Mouse (Mus musculus) adrenal gland, postnatal 14 days (tissue): ENCODE results near the gene Ccpg1os. TPM values are rescaled to one million over a fixed set of nuclear protein-coding genes. Genes with fewer than 3 reads are reported as not detected.

ENCODE experiments used
- DNase-seq: peaks from one replicate; pipeline ENCODE4 v3.0.0; 2021; ENCODE audit warnings: mixed read lengths
- long read RNA-seq, 2 experiments: library from polyadenylated mRNA; stranded (forward); transcript quantifications; one replicate each; pipeline ENCODE4 v2.0.0; 2021
- total RNA-seq: library from RNA; stranded (reverse); gene quantifications from 2 replicates; pipeline ENCODE4 v1.2.3, GENCODE M21; 2021

Gene Ccpg1os
- 11.6 and 13.3 TPM in 2 replicates for total RNA-seq
- long read RNA-seq, experiment 1, transcript Ccpg1os-201 (2 exons, 711 nt) = major isoform, 13 of 15 reads
- long read RNA-seq, experiment 1, partial matches to known transcripts = 0 of 15 reads
- long read RNA-seq, experiment 1, other reads (novel, unspliced or antisense) = 2 of 15 reads
- long read RNA-seq, experiment 2, transcript Ccpg1os-201 (2 exons, 711 nt) = major isoform, 10 of 13 reads
- long read RNA-seq, experiment 2, partial matches to known transcripts = 0 of 13 reads
- long read RNA-seq, experiment 2, other reads (novel, unspliced or antisense) = 3 of 13 reads

GRCm38 (mm10) chr9:72985250-72986220, at the start of gene Ccpg1os, which contains the start of gene Ccpg1:
Gene Ccpg1os, minus strand, starts transcription at chr9:72985382.
Gene Ccpg1, plus strand, starts transcription at chr9:72985429.
- DNase-seq = peak; percentile 98

- no peak for DNase-seq
Observed at GRCm38 (mm10) chr9:73033406-73033805, 48.2 kb upstream of the Ccpg1os start.

GRCm38 (mm10) chr9:73031421-73031820, 46.2 kb upstream of the Ccpg1os start:
- DNase-seq = no peak

- DNase-seq = no peak
Observed at GRCm38 (mm10) chr9:73030443-73030842, 45.3 kb upstream of the Ccpg1os start.

- DNase-seq = peak; percentile 39
Observed at GRCm38 (mm10) chr9:73025818-73026636, 40.8 kb upstream of the Ccpg1os start.

- no peak for DNase-seq
Observed at GRCm38 (mm10) chr9:73020566-73021097, 35.5 kb upstream of the Ccpg1os start.

GRCm38 (mm10) chr9:73019841-73020240, 34.7 kb upstream of the Ccpg1os start:
- peak; percentile 37 for DNase-seq

- DNase-seq = no peak
Observed at GRCm38 (mm10) chr9:73014724-73015123, 29.5 kb upstream of the Ccpg1os start.

GRCm38 (mm10) chr9:73012629-73013028, 27.4 kb upstream of the Ccpg1os start:
- DNase-seq = no peak

- no peak for DNase-seq
Observed at GRCm38 (mm10) chr9:73008384-73008783, 23.2 kb upstream of the Ccpg1os start.

- no peak for DNase-seq
Observed at GRCm38 (mm10) chr9:73006175-73006574, 21.0 kb upstream of the Ccpg1os start.

GRCm38 (mm10) chr9:73005106-73005505, 19.9 kb upstream of the Ccpg1os start:
- DNase-seq = no peak

GRCm38 (mm10) chr9:73004076-73004475, 18.9 kb upstream of the Ccpg1os start:
- no peak for DNase-seq

- peak; percentile 61 for DNase-seq
Observed at GRCm38 (mm10) chr9:73002177-73002576, 17.0 kb upstream of the Ccpg1os start.

GRCm38 (mm10) chr9:73001314-73002011, 16.3 kb upstream of the Ccpg1os start:
- DNase-seq = no peak

- no peak for DNase-seq
Observed at GRCm38 (mm10) chr9:73000487-73000886, 15.3 kb upstream of the Ccpg1os start.

GRCm38 (mm10) chr9:72996806-72997205, 11.6 kb upstream of the Ccpg1os start:
- DNase-seq = no peak

- DNase-seq = no peak
Observed at GRCm38 (mm10) chr9:72996167-72996566, 11.0 kb upstream of the Ccpg1os start.

- DNase-seq = peak; percentile 52
Observed at GRCm38 (mm10) chr9:72992576-72992975, 7.4 kb upstream of the Ccpg1os start.

GRCm38 (mm10) chr9:72991420-72991819, 6.2 kb upstream of the Ccpg1os start:
- DNase-seq = no peak

GRCm38 (mm10) chr9:72988706-72989105, 3.5 kb upstream of the Ccpg1os start:
- no peak for DNase-seq
